Mouse (Mus musculus) forebrain, embryonic 12.5 days (tissue): ENCODE results near the gene Magi1. TPM values are rescaled to one million over a fixed set of nuclear protein-coding genes. Genes with fewer than 3 reads are reported as not detected.

Experiments
- ATAC-seq: fragments of 200-750 bp; cut with Nextera tagmentation; 2 replicates; pipeline ENCODE4 v1.8.0; 2017; ENCODE audit warnings: moderate TSS enrichment; ENCODE audit not compliant: low FRiP score
- H3K27ac ChIP-seq: fragments of 300-500 bp; sonication (generic); 2 replicates; pipeline ENCODE4 v1.5.1; 2016; ENCODE audit warnings: mild to moderate bottlenecking
- H3K27me3 ChIP-seq: fragments of 300-500 bp; sonication (generic); 2 replicates; pipeline ENCODE4 v1.6.1; 2016; ENCODE audit warnings: mild to moderate bottlenecking
- H3K36me3 ChIP-seq: fragments of 300-500 bp; sonication (generic); replicated peaks from 2 replicates; pipeline ENCODE4 v1.6.1; 2016; ENCODE audit warnings: mild to moderate bottlenecking
- H3K4me1 ChIP-seq: fragments of 300-500 bp; sonication (generic); 2 replicates; pipeline ENCODE4 v1.6.1; 2016
- H3K4me2 ChIP-seq: fragments of 300-500 bp; sonication (generic); 2 replicates; pipeline ENCODE4 v1.6.1; 2016; ENCODE audit warnings: mild to moderate bottlenecking, moderate library complexity
- H3K4me3 ChIP-seq: fragments of 300-500 bp; sonication (generic); replicated peaks from 2 replicates; pipeline ENCODE4 v1.5.1; 2016; ENCODE audit warnings: mild to moderate bottlenecking
- H3K9ac ChIP-seq: fragments of 300-500 bp; sonication (generic); 2 replicates; pipeline ENCODE4 v1.6.1; 2016; ENCODE audit warnings: mild to moderate bottlenecking
- H3K9me3 ChIP-seq: fragments of 300-500 bp; sonication (generic); 2 replicates; pipeline ENCODE4 v1.6.1; 2016
- WGBS: fragments of 180-500 bp; shearing (Covaris S2); methylation state at CpG from one replicate; pipeline ENCODE4 v1.1.7; 2016; 5-methylcytosine and 5-hydroxymethylcytosine counted together
- polyA plus RNA-seq: library from polyadenylated mRNA; unstranded; fragments of >200 nt; fragmentation: Nextera tagmentation; extraction: Ambion mirVana; gene quantifications from 2 replicates; pipeline ENCODE4 v1.2.1, GENCODE M21; 2016

Gene Magi1
- polyA plus RNA-seq, 1 experiment from 2014 or later = 45.5 TPM

GRCm38 (mm10) chr6:93836585-93836984 lies 447.1 kb downstream of the Magi1 start:
- ATAC-seq = no peak
- no peak overlapping the region for H3K4me2 ChIP-seq
- no peak overlapping the region for H3K9ac ChIP-seq
- H3K4me1 ChIP-seq = peaks cover 24% of the 10 kb centered on the region
- H3K36me3 ChIP-seq = no peaks in the 10 kb centered on the region
- H3K4me3 ChIP-seq = no peak overlapping the region
- WGBS = 91% methylated on average over 5 of the region's 5 CpGs
- H3K9me3 ChIP-seq = no peaks in the 10 kb centered on the region
- no peaks in the 10 kb centered on the region for H3K27me3 ChIP-seq
- H3K27ac ChIP-seq = no peak overlapping the region

GRCm38 (mm10) chr6:93835211-93835610 lies 448.5 kb downstream of the Magi1 start:
- no peaks in the 10 kb centered on the region for H3K27me3 ChIP-seq
- H3K9ac ChIP-seq = no peak overlapping the region
- no peaks in the 10 kb centered on the region for H3K9me3 ChIP-seq
- H3K4me3 ChIP-seq = no peak overlapping the region
- no peak for ATAC-seq
- no peak overlapping the region for H3K4me2 ChIP-seq
- H3K4me1 ChIP-seq = peaks cover 27% of the 10 kb centered on the region
- 87% methylated on average over 4 of the region's 4 CpGs for WGBS
- H3K27ac ChIP-seq = no peak overlapping the region
- H3K36me3 ChIP-seq = no peaks in the 10 kb centered on the region

GRCm38 (mm10) chr6:93828262-93828661 lies 455.5 kb downstream of the Magi1 start:
- Histone ChIP-seq H3K4me2 (no peak overlapping the region), H3K9me3 (no peaks in the 10 kb centered on the region), H3K36me3 (no peaks in the 10 kb centered on the region), H3K4me3 (no peak overlapping the region), H3K4me1 (peaks cover 26% of the 10 kb centered on the region), H3K27me3 (no peaks in the 10 kb centered on the region), H3K27ac (no peak overlapping the region), H3K9ac (no peak overlapping the region)
- ATAC-seq = no peak
- WGBS = 82% methylated on average over 6 of the region's 6 CpGs

- no peak overlapping the region for H3K4me3 ChIP-seq
- H3K27ac ChIP-seq = no peak overlapping the region
- no peak for ATAC-seq
- no peaks in the 10 kb centered on the region for H3K27me3 ChIP-seq
- no peaks in the 10 kb centered on the region for H3K36me3 ChIP-seq
- 68% methylated on average over 4 of the region's 4 CpGs for WGBS
- H3K9ac ChIP-seq = no peak overlapping the region
- no peak overlapping the region for H3K4me2 ChIP-seq
- no peaks in the 10 kb centered on the region for H3K9me3 ChIP-seq
- H3K4me1 ChIP-seq = peaks cover 26% of the 10 kb centered on the region
Observed at GRCm38 (mm10) chr6:93826875-93827274, 456.8 kb downstream of the Magi1 start.

GRCm38 (mm10) chr6:93822221-93822897 lies 461.4 kb downstream of the Magi1 start:
- WGBS = 79% methylated on average over 9 of the region's 9 CpGs
- no peak overlapping the region for H3K4me3 ChIP-seq
- no peaks in the 10 kb centered on the region for H3K27me3 ChIP-seq
- peaks cover 42% of the 10 kb centered on the region for H3K4me1 ChIP-seq
- no peak overlapping the region for H3K9ac ChIP-seq
- ATAC-seq = no peak
- H3K4me2 ChIP-seq = no peak overlapping the region
- H3K9me3 ChIP-seq = no peaks in the 10 kb centered on the region
- H3K27ac ChIP-seq = peak overlapping the region; percentile 90
- H3K36me3 ChIP-seq = no peaks in the 10 kb centered on the region

- 20% methylated on average over 7 of the region's 7 CpGs for WGBS
- Histone ChIP-seq H3K36me3 (no peaks in the 10 kb centered on the region), H3K4me3 (no peak overlapping the region), H3K9me3 (no peaks in the 10 kb centered on the region), H3K9ac (no peak overlapping the region), H3K4me1 (peaks cover 45% of the 10 kb centered on the region), H3K27ac (peak overlapping the region; percentile 90), H3K27me3 (no peaks in the 10 kb centered on the region), H3K4me2 (no peak overlapping the region)
- 0 out of 2 replicates have a peak, but pooled peaks have one; percentile 49 for ATAC-seq
Observed at GRCm38 (mm10) chr6:93821512-93821911, 462.2 kb downstream of the Magi1 start.

GRCm38 (mm10) chr6:93819888-93820287 lies 463.8 kb downstream of the Magi1 start:
- H3K4me1 ChIP-seq = peaks cover 58% of the 10 kb centered on the region
- no peaks in the 10 kb centered on the region for H3K9me3 ChIP-seq
- H3K27me3 ChIP-seq = no peaks in the 10 kb centered on the region
- peak overlapping the region; percentile 34 for H3K4me2 ChIP-seq
- H3K4me3 ChIP-seq = no peak overlapping the region
- 6% methylated on average over 6 of the region's 6 CpGs for WGBS
- no peak overlapping the region for H3K9ac ChIP-seq
- ATAC-seq = peak; percentile 95
- no peaks in the 10 kb centered on the region for H3K36me3 ChIP-seq
- peak overlapping the region; percentile 90 for H3K27ac ChIP-seq

- Histone ChIP-seq H3K9me3 (no peaks in the 10 kb centered on the region), H3K27me3 (no peaks in the 10 kb centered on the region), H3K4me1 (peaks cover 53% of the 10 kb centered on the region), H3K27ac (peak overlapping the region; percentile 90), H3K36me3 (peaks cover 2% of the 10 kb centered on the region; the same call in 1 of the 2 replicates), H3K4me3 (no peak overlapping the region), H3K4me2 (peak overlapping the region; percentile 34; the same call in 1 of the 2 replicates), H3K9ac (no peak overlapping the region)
- WGBS = 90% methylated on average over 4 of the region's 4 CpGs
- no peak for ATAC-seq
Observed at GRCm38 (mm10) chr6:93819282-93819681, 464.4 kb downstream of the Magi1 start.

- peaks cover 53% of the 10 kb centered on the region for H3K4me1 ChIP-seq
- H3K27ac ChIP-seq = no peak overlapping the region
- H3K4me3 ChIP-seq = no peak overlapping the region
- H3K9ac ChIP-seq = no peak overlapping the region
- H3K36me3 ChIP-seq = peaks cover 7% of the 10 kb centered on the region; the same call in 1 of the 2 replicates
- H3K9me3 ChIP-seq = no peaks in the 10 kb centered on the region
- H3K4me2 ChIP-seq = no peak overlapping the region
- 68% methylated on average over 4 of the region's 4 CpGs for WGBS
- ATAC-seq = no peak
- no peaks in the 10 kb centered on the region for H3K27me3 ChIP-seq
Observed at GRCm38 (mm10) chr6:93818494-93818893, 465.2 kb downstream of the Magi1 start.

GRCm38 (mm10) chr6:93805407-93805936 lies 478.2 kb downstream of the Magi1 start:
- no peaks in the 10 kb centered on the region for H3K9me3 ChIP-seq
- no peak overlapping the region for H3K4me2 ChIP-seq
- H3K27ac ChIP-seq = no peak overlapping the region
- H3K4me3 ChIP-seq = no peak overlapping the region
- no peaks in the 10 kb centered on the region for H3K27me3 ChIP-seq
- WGBS = 79% methylated on average over 5 of the region's 5 CpGs
- no peak overlapping the region for H3K9ac ChIP-seq
- H3K4me1 ChIP-seq = peaks cover 36% of the 10 kb centered on the region
- ATAC-seq = no peak
- no peaks in the 10 kb centered on the region for H3K36me3 ChIP-seq

- no peak overlapping the region for H3K27ac ChIP-seq
- no peak for ATAC-seq
- WGBS = 56% methylated on average over 4 of the region's 4 CpGs
Observed at GRCm38 (mm10) chr6:93802390-93802789, 481.3 kb downstream of the Magi1 start.

GRCm38 (mm10) chr6:93800465-93800864 lies 483.3 kb downstream of the Magi1 start:
- Histone ChIP-seq H3K4me2 (no peak overlapping the region), H3K4me1 (peaks cover 23% of the 10 kb centered on the region), H3K9ac (no peak overlapping the region), H3K27me3 (no peaks in the 10 kb centered on the region), H3K9me3 (no peaks in the 10 kb centered on the region), H3K4me3 (no peak overlapping the region), H3K27ac (no peak overlapping the region), H3K36me3 (no peaks in the 10 kb centered on the region; the same call in 1 of the 2 replicates)
- ATAC-seq = no peak
- 78% methylated on average over 4 of the region's 4 CpGs for WGBS

More at GRCm38 (mm10) chr6:93802390-93802789, 481.3 kb downstream of the Magi1 start:
- no peak overlapping the region for H3K4me3 ChIP-seq
- H3K27me3 ChIP-seq = no peaks in the 10 kb centered on the region
- peaks cover 33% of the 10 kb centered on the region for H3K4me1 ChIP-seq
- no peak overlapping the region for H3K9ac ChIP-seq
- no peak overlapping the region for H3K4me2 ChIP-seq
- H3K36me3 ChIP-seq = no peaks in the 10 kb centered on the region
- H3K9me3 ChIP-seq = no peaks in the 10 kb centered on the region
